Mouse (Mus musculus) hindbrain, embryonic 16.5 days (tissue): ENCODE results near the gene Fancl. TPM values are rescaled to one million over a fixed set of nuclear protein-coding genes. Genes with fewer than 3 reads are reported as not detected.

Source experiments
- polyA plus RNA-seq: library from polyadenylated mRNA; unstranded; fragments of >200 nt; fragmentation: Nextera tagmentation; extraction: Ambion mirVana; gene quantifications from 2 replicates; pipeline ENCODE4 v1.2.1, GENCODE M21; 2015

Gene Fancl
- polyA plus RNA-seq, 1 experiment from 2014 or later, result 15.2 TPM

Other genes with a start within 250 kb of the Fancl start
- 12.1 and 12.3 TPM in 2 replicates for gene 5730522E02Rik, start 175.4 kb upstream of the Fancl start, polyA plus RNA-seq
- gene Gm6899, start 207.1 kb downstream of the Fancl start, polyA plus RNA-seq, result not detected in 2 replicates
- 3.5 and 3.9 TPM in 2 replicates for gene Vrk2, start 207.9 kb downstream of the Fancl start, polyA plus RNA-seq